Mouse (Mus musculus): ENCODE measurements around the gene Ms4a1. TPM values are rescaled to one million over a fixed set of nuclear protein-coding genes. Genes with fewer than 3 reads are reported as not detected.

Ms4a1 gene
- total RNA-seq, 2 experiments from 2014 or later = not detected

Other genes starting within 250 kb of the Ms4a1 start
- not detected in 2 replicates for gene Ms4a18, start 248.2 kb downstream of the Ms4a1 start, total RNA-seq (2014; fragmentation: Nextera tagmentation)
- gene Ms4a18, start 248.2 kb downstream of the Ms4a1 start, total RNA-seq (2017) = not detected in 2 replicates
- gene Ms4a8a, start 185.1 kb downstream of the Ms4a1 start, total RNA-seq (2014; fragmentation: Nextera tagmentation) = not detected in 2 replicates
- gene Ms4a8a, start 185.1 kb downstream of the Ms4a1 start, total RNA-seq (2017) = not detected in 2 replicates
- gene 1700017D01Rik, start 135.4 kb downstream of the Ms4a1 start, total RNA-seq (2014; fragmentation: Nextera tagmentation) = not detected in 2 replicates
- gene 1700017D01Rik, start 135.4 kb downstream of the Ms4a1 start, total RNA-seq (2017) = not detected in 2 replicates
- gene 1700025F22Rik, start 100.9 kb downstream of the Ms4a1 start, total RNA-seq (2014; fragmentation: Nextera tagmentation) = not detected in 2 replicates
- gene 1700025F22Rik, start 100.9 kb downstream of the Ms4a1 start, total RNA-seq (2017) = not detected in 2 replicates
- gene Ms4a13, start 69.5 kb downstream of the Ms4a1 start, total RNA-seq (2014; fragmentation: Nextera tagmentation) = not detected in 2 replicates
- gene Ms4a13, start 69.5 kb downstream of the Ms4a1 start, total RNA-seq (2017) = not detected in 2 replicates
- not detected in 2 replicates for gene Ms4a12, start 33.8 kb downstream of the Ms4a1 start, total RNA-seq (2014; fragmentation: Nextera tagmentation)
- not detected in 2 replicates for gene Ms4a12, start 33.8 kb downstream of the Ms4a1 start, total RNA-seq (2017)
- gene Ms4a5, start 17.6 kb upstream of the Ms4a1 start, total RNA-seq (2014; fragmentation: Nextera tagmentation) = not detected in 2 replicates
- not detected in 2 replicates for gene Ms4a5, start 17.6 kb upstream of the Ms4a1 start, total RNA-seq (2017)
- gene Ms4a14, start 48.2 kb upstream of the Ms4a1 start, total RNA-seq (2014; fragmentation: Nextera tagmentation) = not detected in 2 replicates
- not detected in 2 replicates for gene Ms4a14, start 48.2 kb upstream of the Ms4a1 start, total RNA-seq (2017)
- gene Ms4a7, start 69.9 kb upstream of the Ms4a1 start, total RNA-seq (2014; fragmentation: Nextera tagmentation) = not detected in 2 replicates
- gene Ms4a7, start 69.9 kb upstream of the Ms4a1 start, total RNA-seq (2017) = not detected in 2 replicates
- gene Ms4a4a, start 109.3 kb upstream of the Ms4a1 start, total RNA-seq (2014; fragmentation: Nextera tagmentation) = not detected in 2 replicates
- gene Ms4a4a, start 109.3 kb upstream of the Ms4a1 start, total RNA-seq (2017) = not detected in 2 replicates
- gene Ms4a4c, start 138.5 kb upstream of the Ms4a1 start, total RNA-seq (2014; fragmentation: Nextera tagmentation) = 11.5 and 20.2 TPM in 2 replicates
- gene Ms4a4c, start 138.5 kb upstream of the Ms4a1 start, total RNA-seq (2017) = 13.5 and 19.6 TPM in 2 replicates
- gene Ms4a4b, start 177.3 kb upstream of the Ms4a1 start, total RNA-seq (2014; fragmentation: Nextera tagmentation) = 2.2 and 2.3 TPM in 2 replicates
- gene Ms4a4b, start 177.3 kb upstream of the Ms4a1 start, total RNA-seq (2017) = 0.10 and 2.6 TPM in 2 replicates
- 271 and 272 TPM in 2 replicates for gene Ms4a6c, start 203.1 kb upstream of the Ms4a1 start, total RNA-seq (2014; fragmentation: Nextera tagmentation)
- 201 and 211 TPM in 2 replicates for gene Ms4a6c, start 203.1 kb upstream of the Ms4a1 start, total RNA-seq (2017)
- 4.9 and 9.0 TPM in 2 replicates for gene Gm8369, start 219.7 kb upstream of the Ms4a1 start, total RNA-seq (2014; fragmentation: Nextera tagmentation)
- gene Gm8369, start 219.7 kb upstream of the Ms4a1 start, total RNA-seq (2017) = 1.4 and 2.0 TPM in 2 replicates